Mouse (Mus musculus) forebrain, embryonic 16.5 days (tissue): ENCODE measurements around the gene Zfp330. TPM values are rescaled to one million over a fixed set of nuclear protein-coding genes. Genes with fewer than 3 reads are reported as not detected.

Experiments
- ATAC-seq: fragments of 200-750 bp; cut with Nextera tagmentation; 2 replicates; pipeline ENCODE4 v1.8.0; 2017; ENCODE audit warnings: mild to moderate bottlenecking, moderate library complexity
- H3K27ac ChIP-seq: fragments of 300-500 bp; sonication (generic); 2 replicates; pipeline ENCODE4 v1.5.1; 2014; ENCODE audit warnings: low read length, control low read depth
- H3K27me3 ChIP-seq: fragments of 300-500 bp; sonication (generic); replicated peaks from 2 replicates; pipeline ENCODE4 v1.6.1; 2014; ENCODE audit warnings: low read length; ENCODE audit not compliant: control insufficient read depth, insufficient read depth
- H3K36me3 ChIP-seq: fragments of 300-500 bp; sonication (generic); 2 replicates; pipeline ENCODE4 v1.6.1; 2014; ENCODE audit not compliant: control insufficient read depth, insufficient read depth
- H3K4me1 ChIP-seq: fragments of 300-500 bp; sonication (generic); replicated peaks from 2 replicates; pipeline ENCODE4 v1.6.1; 2014; ENCODE audit warnings: low read length; ENCODE audit not compliant: control insufficient read depth, insufficient read depth
- H3K4me2 ChIP-seq: fragments of 300-500 bp; sonication (generic); 2 replicates; pipeline ENCODE4 v1.6.1; 2014; ENCODE audit warnings: mild to moderate bottlenecking, low read length, control low read depth
- H3K4me3 ChIP-seq: fragments of 300-500 bp; sonication (generic); replicated peaks from 2 replicates; pipeline ENCODE4 v1.5.1; 2014; ENCODE audit warnings: mild to moderate bottlenecking, low read length, control low read depth
- H3K9ac ChIP-seq: fragments of 300-500 bp; sonication (generic); replicated peaks from 2 replicates; pipeline ENCODE4 v1.6.1; 2014; ENCODE audit warnings: low read depth, low read length, control low read depth
- H3K9me3 ChIP-seq: fragments of 300-500 bp; sonication (generic); 2 replicates; pipeline ENCODE4 v1.6.1; 2016; ENCODE audit warnings: low read length; ENCODE audit not compliant: control insufficient read depth
- WGBS: fragments of 180-500 bp; shearing (Covaris S2); extraction: QIAGEN DNeasy Blood & Tissue Kit; methylation state at CpG from one replicate; pipeline ENCODE4 v1.1.7; 2014; 5-methylcytosine and 5-hydroxymethylcytosine counted together
- polyA plus RNA-seq: library from polyadenylated mRNA; unstranded; fragments of >200 nt; fragmentation: Nextera tagmentation; extraction: Ambion mirVana; gene quantifications from 2 replicates; pipeline ENCODE4 v1.2.1, GENCODE M21; 2015

Zfp330 gene
- polyA plus RNA-seq, 1 experiment from 2014 or later = 88.5 TPM

DNA sequence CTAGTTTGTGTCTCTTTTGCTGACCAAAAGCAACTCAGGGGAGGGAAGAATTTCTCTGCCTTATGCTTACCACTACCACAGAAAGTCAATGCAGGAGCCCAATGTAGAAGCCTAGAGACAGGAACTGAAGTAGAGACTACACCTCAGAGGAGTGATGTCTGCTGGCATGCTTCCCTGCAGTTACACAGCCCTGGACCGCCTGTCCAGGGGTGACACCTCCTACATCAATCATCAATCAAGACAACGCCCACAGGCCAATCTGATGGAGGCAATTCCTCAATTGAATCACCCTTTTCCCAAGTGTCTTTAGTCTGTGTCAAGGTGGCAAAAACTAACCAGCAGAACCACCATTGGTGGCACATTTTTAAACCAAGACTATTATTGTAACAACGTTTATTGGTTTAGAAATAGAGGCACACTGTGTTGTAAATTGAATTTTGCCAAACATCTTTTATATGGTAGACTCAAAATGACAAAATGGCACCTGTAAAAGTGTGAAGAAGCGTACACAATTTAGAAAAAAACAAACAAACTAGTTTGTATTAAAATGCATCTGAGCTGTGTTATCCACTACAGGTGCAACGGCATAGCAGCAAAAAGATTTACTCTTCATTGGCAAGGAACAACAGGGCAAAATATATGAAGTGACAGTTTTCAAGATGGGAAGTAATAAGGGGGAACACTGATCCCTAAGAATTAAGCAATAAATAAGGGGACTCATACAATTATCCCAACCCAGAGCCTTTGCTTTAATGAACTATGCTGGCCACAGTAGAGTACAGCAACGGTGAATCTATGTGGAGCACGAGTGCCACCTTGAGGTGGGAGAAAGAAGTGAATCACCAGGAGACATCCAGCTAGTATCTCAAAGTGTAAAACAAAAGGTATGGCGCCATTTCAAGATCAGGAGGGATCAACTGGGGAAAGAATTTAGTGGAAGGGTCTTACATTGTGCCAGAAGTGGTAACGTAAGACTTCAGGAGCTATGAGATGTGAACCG is 29.8 kb downstream of the Zfp330 start:
- Histone ChIP-seq H3K4me3 (no peak overlapping the region), H3K4me1 (no peaks in the 10 kb centered on the region), H3K9ac (no peak overlapping the region), H3K4me2 (no peak overlapping the region), H3K36me3 (no peaks in the 10 kb centered on the region), H3K27me3 (no peaks in the 10 kb centered on the region), H3K9me3 (peaks cover 6% of the 10 kb centered on the region; the same call in 1 of the 2 replicates), H3K27ac (no peak overlapping the region)
- WGBS = 51% methylated on average over 10 of the region's 10 CpGs
- ATAC-seq = peak; percentile 91

Other genes with a start within 250 kb of the Zfp330 start
- 1.6 and 2.0 TPM in 2 replicates for gene Rnf150, start 89.2 kb upstream of the Zfp330 start, polyA plus RNA-seq